Mouse (Mus musculus): ENCODE results near the gene Tmod4.

DNA sequence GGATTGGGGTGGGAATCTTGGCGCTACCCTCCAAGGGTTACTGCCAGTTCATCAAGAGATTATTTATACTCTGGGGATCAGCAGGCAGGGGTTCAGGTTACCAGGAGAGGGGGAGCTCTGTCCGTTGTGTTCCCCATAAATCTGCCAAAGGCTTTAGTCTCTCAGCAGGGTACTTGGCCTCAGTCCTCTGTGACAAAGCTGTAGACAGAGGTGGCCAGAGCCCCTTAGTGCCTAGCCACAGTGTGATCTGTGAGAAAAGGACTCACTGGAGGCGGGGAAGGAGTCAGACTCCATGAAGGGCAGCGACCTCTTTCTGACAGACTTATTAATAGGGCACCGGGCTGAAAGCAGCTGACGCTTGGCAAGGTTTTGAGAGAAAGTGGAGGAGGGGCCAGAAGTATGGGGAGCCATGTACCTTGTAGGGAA is 5.0 kb downstream of the Tmod4 start:
- TF ChIP-seq POLR2A (IDR thresholded peaks at IDR 0.05; ENCODE audit: extremely low read depth, insufficient read depth, low read length) (no peak), CTCF (IDR thresholded peaks at IDR 0.05; ENCODE audit: extremely low read depth, insufficient read depth, low read length) (no peak)
